Mouse (Mus musculus) midbrain, embryonic 15.5 days (tissue): ENCODE measurements around the gene Zdhhc23. TPM values are rescaled to one million over a fixed set of nuclear protein-coding genes. Genes with fewer than 3 reads are reported as not detected.

Experiments
- ATAC-seq: fragments of 200-750 bp; cut with Nextera tagmentation; replicated peaks from 2 replicates; pipeline ENCODE4 v1.8.0; 2017; ENCODE audit warnings: moderate TSS enrichment
- H3K27ac ChIP-seq: fragments of 300-500 bp; sonication (generic); 2 replicates; pipeline ENCODE4 v1.5.1; 2015; ENCODE audit warnings: mild to moderate bottlenecking, inconsistent platforms
- H3K27me3 ChIP-seq: fragments of 300-500 bp; sonication (generic); replicated peaks from 2 replicates; pipeline ENCODE4 v1.6.1; 2015; ENCODE audit warnings: inconsistent platforms
- H3K36me3 ChIP-seq: fragments of 300-500 bp; sonication (generic); replicated peaks from 2 replicates; pipeline ENCODE4 v1.6.1; 2015; ENCODE audit warnings: inconsistent platforms
- H3K4me1 ChIP-seq: fragments of 300-500 bp; sonication (generic); 2 replicates; pipeline ENCODE4 v1.6.1; 2015; ENCODE audit warnings: inconsistent platforms
- H3K4me2 ChIP-seq: fragments of 300-500 bp; sonication (generic); 2 replicates; pipeline ENCODE4 v1.6.1; 2015; ENCODE audit warnings: inconsistent platforms, mild to moderate bottlenecking, moderate library complexity
- H3K4me3 ChIP-seq: fragments of 300-500 bp; sonication (generic); 2 replicates; pipeline ENCODE4 v1.5.1; 2015; ENCODE audit warnings: mild to moderate bottlenecking, inconsistent platforms
- H3K9ac ChIP-seq: fragments of 300-500 bp; sonication (generic); 2 replicates; pipeline ENCODE4 v1.6.1; 2015; ENCODE audit warnings: mild to moderate bottlenecking, inconsistent platforms
- H3K9me3 ChIP-seq: fragments of 300-500 bp; sonication (generic); 2 replicates; pipeline ENCODE4 v1.6.1; 2016; ENCODE audit warnings: inconsistent platforms
- WGBS: fragments of 180-500 bp; shearing (Covaris S2); methylation state at CpG from one replicate; pipeline ENCODE4 v1.1.7; 2015; ENCODE audit warnings: mixed read lengths; 5-methylcytosine and 5-hydroxymethylcytosine counted together
- polyA plus RNA-seq: library from polyadenylated mRNA; unstranded; fragments of >200 nt; fragmentation: Nextera tagmentation; extraction: Ambion mirVana; gene quantifications from 2 replicates; pipeline ENCODE4 v1.2.1, GENCODE M21; 2015

Zdhhc23 gene
- polyA plus RNA-seq, 1 experiment from 2014 or later, result 3.7 TPM

GRCm38 (mm10) chr16:43963291-43963690 lies 16.3 kb downstream of the Zdhhc23 start:
- H3K4me1 ChIP-seq, result no peaks in the 10 kb centered on the region
- H3K9me3 ChIP-seq, result no peaks in the 10 kb centered on the region
- H3K4me2 ChIP-seq, result no peak overlapping the region
- H3K9ac ChIP-seq, result no peak overlapping the region
- no peak overlapping the region for H3K27ac ChIP-seq
- WGBS, result 91% methylated on average over 9 of the region's 9 CpGs
- H3K4me3 ChIP-seq, result no peak overlapping the region
- H3K36me3 ChIP-seq, result no peaks in the 10 kb centered on the region
- no peaks in the 10 kb centered on the region for H3K27me3 ChIP-seq
- ATAC-seq, result no peak

- WGBS, result 93% methylated on average over 4 of the region's 4 CpGs
- Histone ChIP-seq H3K9ac (no peak overlapping the region), H3K4me3 (no peak overlapping the region), H3K4me2 (no peak overlapping the region), H3K36me3 (no peaks in the 10 kb centered on the region), H3K9me3 (no peaks in the 10 kb centered on the region), H3K27ac (no peak overlapping the region), H3K4me1 (no peaks in the 10 kb centered on the region), H3K27me3 (no peaks in the 10 kb centered on the region)
- ATAC-seq, result no peak
Measured at GRCm38 (mm10) chr16:43958038-43958437, 21.6 kb downstream of the Zdhhc23 start.

- H3K9me3 ChIP-seq, result no peaks in the 10 kb centered on the region
- H3K36me3 ChIP-seq, result no peaks in the 10 kb centered on the region
- H3K4me3 ChIP-seq, result no peak overlapping the region
- 77% methylated on average over 6 of the region's 6 CpGs for WGBS
- no peak overlapping the region for H3K27ac ChIP-seq
- no peak overlapping the region for H3K4me2 ChIP-seq
- no peak overlapping the region for H3K9ac ChIP-seq
- ATAC-seq, result no peak
- H3K27me3 ChIP-seq, result no peaks in the 10 kb centered on the region
- H3K4me1 ChIP-seq, result no peaks in the 10 kb centered on the region
Measured at GRCm38 (mm10) chr16:43954913-43955312, 24.7 kb downstream of the Zdhhc23 start.

- Histone ChIP-seq H3K4me2 (no peak overlapping the region), H3K9me3 (no peaks in the 10 kb centered on the region), H3K9ac (no peak overlapping the region), H3K27me3 (no peaks in the 10 kb centered on the region), H3K4me1 (no peaks in the 10 kb centered on the region), H3K27ac (no peak overlapping the region), H3K36me3 (no peaks in the 10 kb centered on the region), H3K4me3 (no peak overlapping the region)
- 81% methylated on average over 4 of the region's 4 CpGs for WGBS
- ATAC-seq, result no peak
Measured at GRCm38 (mm10) chr16:43951591-43951990, 28.0 kb downstream of the Zdhhc23 start.

- H3K9ac ChIP-seq, result no peak overlapping the region
- no peaks in the 10 kb centered on the region for H3K36me3 ChIP-seq
- no peaks in the 10 kb centered on the region for H3K27me3 ChIP-seq
- H3K4me1 ChIP-seq, result no peaks in the 10 kb centered on the region
- no peak for ATAC-seq
- 83% methylated on average over 3 of the region's 3 CpGs for WGBS
- no peak overlapping the region for H3K4me3 ChIP-seq
- no peaks in the 10 kb centered on the region for H3K9me3 ChIP-seq
- H3K27ac ChIP-seq, result no peak overlapping the region
- no peak overlapping the region for H3K4me2 ChIP-seq
Measured at GRCm38 (mm10) chr16:43945869-43946268, 33.7 kb downstream of the Zdhhc23 start.

- no peaks in the 10 kb centered on the region for H3K27me3 ChIP-seq
- ATAC-seq, result no peak
- no peak overlapping the region for H3K27ac ChIP-seq
- no peaks in the 10 kb centered on the region for H3K4me1 ChIP-seq
- no peak overlapping the region for H3K4me3 ChIP-seq
- 82% methylated on average over 3 of the region's 3 CpGs for WGBS
- no peaks in the 10 kb centered on the region for H3K9me3 ChIP-seq
- H3K9ac ChIP-seq, result no peak overlapping the region
- H3K36me3 ChIP-seq, result no peaks in the 10 kb centered on the region
- H3K4me2 ChIP-seq, result no peak overlapping the region
Measured at GRCm38 (mm10) chr16:43945351-43945750, 34.2 kb downstream of the Zdhhc23 start.

- Histone ChIP-seq H3K36me3 (no peaks in the 10 kb centered on the region), H3K4me3 (no peak overlapping the region), H3K4me1 (no peaks in the 10 kb centered on the region), H3K4me2 (no peak overlapping the region), H3K9ac (no peak overlapping the region), H3K27ac (no peak overlapping the region), H3K27me3 (no peaks in the 10 kb centered on the region), H3K9me3 (no peaks in the 10 kb centered on the region)
- 88% methylated on average over 4 of the region's 4 CpGs for WGBS
- ATAC-seq, result no peak
Measured at GRCm38 (mm10) chr16:43940846-43941245, 38.7 kb downstream of the Zdhhc23 start.

GRCm38 (mm10) chr16:43935892-43936291 lies 43.7 kb downstream of the Zdhhc23 start:
- Histone ChIP-seq H3K4me1 (no peaks in the 10 kb centered on the region), H3K9me3 (no peaks in the 10 kb centered on the region), H3K27me3 (no peaks in the 10 kb centered on the region), H3K4me2 (no peak overlapping the region), H3K9ac (no peak overlapping the region), H3K36me3 (no peaks in the 10 kb centered on the region), H3K4me3 (no peak overlapping the region), H3K27ac (no peak overlapping the region)
- WGBS, result 82% methylated on average over 3 of the region's 3 CpGs
- ATAC-seq, result no peak

GRCm38 (mm10) chr16:43935367-43935766 lies 44.2 kb downstream of the Zdhhc23 start:
- no peak for ATAC-seq
- H3K4me3 ChIP-seq, result no peak overlapping the region
- H3K4me1 ChIP-seq, result no peaks in the 10 kb centered on the region
- no peak overlapping the region for H3K27ac ChIP-seq
- no peaks in the 10 kb centered on the region for H3K36me3 ChIP-seq
- no peaks in the 10 kb centered on the region for H3K9me3 ChIP-seq
- 79% methylated on average over 3 of the region's 3 CpGs for WGBS
- no peak overlapping the region for H3K9ac ChIP-seq
- no peaks in the 10 kb centered on the region for H3K27me3 ChIP-seq
- H3K4me2 ChIP-seq, result no peak overlapping the region

GRCm38 (mm10) chr16:43934856-43935255 lies 44.7 kb downstream of the Zdhhc23 start:
- Histone ChIP-seq H3K27me3 (no peaks in the 10 kb centered on the region), H3K36me3 (no peaks in the 10 kb centered on the region), H3K9me3 (no peaks in the 10 kb centered on the region), H3K27ac (no peak overlapping the region), H3K4me2 (no peak overlapping the region), H3K4me3 (no peak overlapping the region), H3K9ac (no peak overlapping the region), H3K4me1 (no peaks in the 10 kb centered on the region)
- WGBS, result 88% methylated on average over 8 of the region's 8 CpGs
- no peak for ATAC-seq

- H3K4me2 ChIP-seq, result no peak overlapping the region
- no peaks in the 10 kb centered on the region for H3K27me3 ChIP-seq
- no peak for ATAC-seq
- no peaks in the 10 kb centered on the region for H3K36me3 ChIP-seq
- 86% methylated on average over 6 of the region's 6 CpGs for WGBS
- no peaks in the 10 kb centered on the region for H3K9me3 ChIP-seq
- no peaks in the 10 kb centered on the region for H3K4me1 ChIP-seq
- H3K9ac ChIP-seq, result no peak overlapping the region
- no peak overlapping the region for H3K4me3 ChIP-seq
- H3K27ac ChIP-seq, result no peak overlapping the region
Measured at GRCm38 (mm10) chr16:43933041-43933440, 46.5 kb downstream of the Zdhhc23 start.

GRCm38 (mm10) chr16:43932319-43932718 lies 47.3 kb downstream of the Zdhhc23 start:
- H3K27me3 ChIP-seq, result no peaks in the 10 kb centered on the region
- H3K9me3 ChIP-seq, result no peaks in the 10 kb centered on the region
- H3K27ac ChIP-seq, result no peak overlapping the region
- H3K4me3 ChIP-seq, result no peak overlapping the region
- H3K4me2 ChIP-seq, result no peak overlapping the region
- 88% methylated on average over 7 of the region's 7 CpGs for WGBS
- H3K4me1 ChIP-seq, result no peaks in the 10 kb centered on the region
- H3K36me3 ChIP-seq, result no peaks in the 10 kb centered on the region
- no peak for ATAC-seq
- H3K9ac ChIP-seq, result no peak overlapping the region

- WGBS, result 64% methylated on average over 3 of the region's 3 CpGs
- H3K4me2 ChIP-seq, result no peak overlapping the region
- no peaks in the 10 kb centered on the region for H3K9me3 ChIP-seq
- no peak overlapping the region for H3K4me3 ChIP-seq
- no peak for ATAC-seq
- H3K4me1 ChIP-seq, result no peaks in the 10 kb centered on the region
- H3K36me3 ChIP-seq, result no peaks in the 10 kb centered on the region
- H3K27me3 ChIP-seq, result no peaks in the 10 kb centered on the region
- no peak overlapping the region for H3K27ac ChIP-seq
- H3K9ac ChIP-seq, result no peak overlapping the region
Measured at GRCm38 (mm10) chr16:43931502-43931901, 48.1 kb downstream of the Zdhhc23 start.

- H3K4me3 ChIP-seq, result no peak overlapping the region
- H3K4me1 ChIP-seq, result no peaks in the 10 kb centered on the region
- H3K9ac ChIP-seq, result no peak overlapping the region
- no peak for ATAC-seq
- no peaks in the 10 kb centered on the region for H3K27me3 ChIP-seq
- no peaks in the 10 kb centered on the region for H3K9me3 ChIP-seq
- H3K4me2 ChIP-seq, result no peak overlapping the region
- H3K27ac ChIP-seq, result no peak overlapping the region
- no peaks in the 10 kb centered on the region for H3K36me3 ChIP-seq
Measured at GRCm38 (mm10) chr16:43930577-43930976, 49.0 kb downstream of the Zdhhc23 start.
